Mouse (Mus musculus) cortical plate, adult 2 months (tissue): ENCODE data around the gene Uba52. TPM values are rescaled to one million over a fixed set of nuclear protein-coding genes. Genes with fewer than 3 reads are reported as not detected.
A peak's percentile ranks its signal among the peaks of the same experiment; 100 is the strongest.

Experiments used
- H3K27ac ChIP-seq: fragments of 200-500 bp; 2 replicates; pipeline ENCODE4 v1.5.1; 2012; ENCODE audit warnings: low read length, control low read depth, inconsistent platforms; ENCODE audit not compliant: insufficient read depth
- H3K4me1 ChIP-seq: fragments of 200-500 bp; 2 replicates; pipeline ENCODE4 v1.6.1; 2011; ENCODE audit warnings: low read length; ENCODE audit not compliant: control insufficient read depth, insufficient read depth
- H3K4me3 ChIP-seq: fragments of 200-500 bp; 2 replicates; pipeline ENCODE4 v1.5.1; 2011; ENCODE audit warnings: mild to moderate bottlenecking, low read length, control low read depth; ENCODE audit not compliant: insufficient read depth
- CTCF ChIP-seq: fragments of 200-500 bp; IDR thresholded peaks from 2 replicates; pipeline ENCODE4 v1.5.1; 2011; ENCODE audit warnings: mild to moderate bottlenecking, control low read depth, low read length; ENCODE audit not compliant: insufficient read depth; ENCODE audit errors: extremely low read depth
- POLR2A ChIP-seq: fragments of 200-500 bp; IDR thresholded peaks from 2 replicates; pipeline ENCODE4 v1.6.1; 2011; ENCODE audit warnings: mild to moderate bottlenecking, low read length, control low read depth; ENCODE audit not compliant: insufficient read depth; ENCODE audit errors: extremely low read depth
- polyA plus RNA-seq: library from polyadenylated mRNA; depleted of rRNA; stranded (reverse); fragments of >200 nt; gene quantifications from 2 replicates; pipeline ENCODE4 v1.2.3, GENCODE M21; 2012; rRNA removed

Uba52 gene
- 851 and 918 TPM in 2 replicates for polyA plus RNA-seq

GRCm38 (mm10) chr8:70510228-70510915 is at the start of gene Uba52:
TSS of gene Uba52 (minus strand) at chr8:70510801.
- H3K27ac ChIP-seq, result peak within 1 kb of the TSS; percentile 79
- peak within 1 kb of the TSS; percentile 58 for H3K4me3 ChIP-seq
- H3K4me1 ChIP-seq, result peaks cover 6% of the 10 kb centered on the region
- TF ChIP-seq CTCF (no peak), POLR2A (peak; percentile 84)

GRCm38 (mm10) chr8:70560096-70560495 is 49.5 kb upstream of the Uba52 start:
- H3K27ac ChIP-seq, result 0 out of 2 replicates have a peak overlapping the region, but pooled peaks have one; percentile 86
- TF ChIP-seq POLR2A (no peak), CTCF (peak; percentile 45)
- H3K4me3 ChIP-seq, result no peak overlapping the region
- peaks cover 15% of the 10 kb centered on the region for H3K4me1 ChIP-seq

- H3K4me1 ChIP-seq, result peaks cover 16% of the 10 kb centered on the region
- H3K4me3 ChIP-seq, result no peak overlapping the region
- 0 out of 2 replicates have a peak, but pooled peaks have one; percentile 3 for TF ChIP-seq CTCF
- TF ChIP-seq POLR2A, result no peak
- H3K27ac ChIP-seq, result no peak overlapping the region
These were observed 48.4 kb upstream of the Uba52 start for GRCm38 (mm10) chr8:70558983-70559382.

GRCm38 (mm10) chr8:70558334-70558733 is 47.7 kb upstream of the Uba52 start:
- 0 out of 2 replicates have a peak overlapping the region, but pooled peaks have one; percentile 42 for H3K27ac ChIP-seq
- H3K4me3 ChIP-seq, result no peak overlapping the region
- TF ChIP-seq POLR2A (no peak), CTCF (no peak)
- peaks cover 21% of the 10 kb centered on the region for H3K4me1 ChIP-seq

- H3K4me3 ChIP-seq, result no peak overlapping the region
- H3K4me1 ChIP-seq, result peaks cover 25% of the 10 kb centered on the region
- H3K27ac ChIP-seq, result no peak overlapping the region
- no peak for TF ChIP-seq POLR2A
- TF ChIP-seq CTCF, result no peak
These were observed 44.6 kb upstream of the Uba52 start for GRCm38 (mm10) chr8:70555079-70555747.

- Histone ChIP-seq H3K4me1 (peaks cover 21% of the 10 kb centered on the region), H3K27ac (no peak overlapping the region), H3K4me3 (no peak overlapping the region)
- no peak for TF ChIP-seq CTCF
- no peak for TF ChIP-seq POLR2A
These were observed 43.1 kb upstream of the Uba52 start for GRCm38 (mm10) chr8:70553740-70554139.

GRCm38 (mm10) chr8:70552836-70553235 is 42.2 kb upstream of the Uba52 start:
- TF ChIP-seq POLR2A (no peak), CTCF (no peak)
- Histone ChIP-seq H3K27ac (0 out of 2 replicates have a peak overlapping the region, but pooled peaks have one; percentile 15), H3K4me3 (no peak overlapping the region), H3K4me1 (peaks cover 20% of the 10 kb centered on the region)

GRCm38 (mm10) chr8:70551558-70552161 is 41.1 kb upstream of the Uba52 start:
- H3K4me3 ChIP-seq, result no peak overlapping the region
- H3K27ac ChIP-seq, result peak overlapping the region; percentile 11; the same call in 1 of the 2 replicates
- TF ChIP-seq CTCF (no peak), POLR2A (no peak)
- H3K4me1 ChIP-seq, result peaks cover 20% of the 10 kb centered on the region

GRCm38 (mm10) chr8:70549412-70550184 is 39.0 kb upstream of the Uba52 start:
- H3K4me3 ChIP-seq, result no peak overlapping the region
- TF ChIP-seq CTCF, result no peak
- no peak for TF ChIP-seq POLR2A
- peaks cover 24% of the 10 kb centered on the region for H3K4me1 ChIP-seq
- H3K27ac ChIP-seq, result no peak overlapping the region
